18 mouse cellular contexts compared by ENCODE assay signal in genomic region chr14:25742943-25743342, GRCm38 (mm10). TPM values are rescaled to one million over a fixed set of nuclear protein-coding genes. Genes with fewer than 3 reads are reported as not detected.
A peak's percentile ranks its signal among the peaks of the same experiment; 100 is the strongest.
DNase-seq lines count a peak whose midpoint lies in the region; ATAC-seq and TF ChIP-seq lines count a peak whose summit lies in the region.
"Had no signal": no experiment of that assay in that cellular context is flagged by ENCODE, and none has a peak within 500 bp of the region (broad histone marks: within the 10 kb centered on the region; RNA-seq: fewer than 3 reads in every experiment).

No protein-coding gene starts in this region.

- no peak overlapping the region for H3K27ac ChIP-seq in heart, embryonic 12.5 days (ENCODE audit: poor library complexity, severe bottlenecking)
- H3K27ac ChIP-seq in heart, embryonic 16.5 days (ENCODE audit: low read length) = peak overlapping the region; percentile 40
- no peak overlapping the region for H3K27ac ChIP-seq in MEL (ENCODE audit: control insufficient read depth, low read depth, low read length)
- no peak overlapping the region for H3K27ac ChIP-seq in hindbrain, embryonic 13.5 days
- H3K27ac ChIP-seq: embryonic facial prominence, embryonic 10.5 days; forebrain, embryonic 13.5 days; hindbrain, postnatal 0 days had no signal

- TF ChIP-seq CTCF in MEL (IDR thresholded peaks at IDR 0.05 in 2 of 3, conservative IDR thresholded peaks at IDR 0.05 in 1 of 3; ENCODE audit: control insufficient read depth in 1 of 3, insufficient read depth in 1 of 3, low read depth in 2 of 3, low read length in 3 of 3, poor library complexity in 1 of 3, severe bottlenecking in 1 of 3) = no peak

- no peak overlapping the region for H3K4me2 ChIP-seq in heart, embryonic 12.5 days
- H3K4me2 ChIP-seq in heart, embryonic 16.5 days (ENCODE audit: low read depth, low read length) = no peak overlapping the region
- H3K4me2 ChIP-seq in hindbrain, embryonic 13.5 days = no peak overlapping the region
- H3K4me2 ChIP-seq: forebrain, embryonic 13.5 days had no signal

- DNase-seq in heart, adult 9 months (ENCODE audit: low spot score in 2 of 2) = no peak
- no peak for DNase-seq in heart, adult 18-20 months
- DNase-seq in MEL (ENCODE audit: low read depth, low spot score) = no peak
- DNase-seq in heart, postnatal 10 days = peak; percentile 61 to 64
- DNase-seq: adrenal gland, adult 2 months; adrenal gland, postnatal 25 days; cerebellum, adult 18-20 months; cerebellum, postnatal 10 days; gastrocnemius, adult 2 months; gastrocnemius, postnatal 25 days; kidney, adult 11 months; kidney, adult 9 months had no signal

- no peak for TF ChIP-seq RAD21 in MEL (IDR thresholded peaks at IDR 0.05; ENCODE audit: low read depth, low read length)

- WGBS in heart, embryonic 12.5 days = 67% methylated on average over 5 of the region's 5 CpGs
- 62% methylated on average over 5 of the region's 5 CpGs for WGBS in heart, embryonic 16.5 days
- 92% methylated on average over 5 of the region's 5 CpGs for WGBS in hindbrain, embryonic 13.5 days

- H3K4me3 ChIP-seq in heart, embryonic 12.5 days = no peak overlapping the region
- H3K4me3 ChIP-seq in heart, embryonic 16.5 days (ENCODE audit: low read length) = no peak overlapping the region
- H3K4me3 ChIP-seq in MEL (ENCODE audit: control insufficient read depth in 1 of 2, insufficient read depth in 1 of 2, low read depth in 2 of 2, low read length in 2 of 2) = no peak overlapping the region
- H3K4me3 ChIP-seq in hindbrain, embryonic 13.5 days = no peak overlapping the region
- H3K4me3 ChIP-seq: embryonic facial prominence, embryonic 10.5 days; forebrain, embryonic 13.5 days; gastrocnemius, adult 2 months had no signal

- H3K9ac ChIP-seq in heart, embryonic 12.5 days = peak overlapping the region; percentile 9; the same call in 1 of the 2 replicates
- no peak overlapping the region for H3K9ac ChIP-seq in heart, embryonic 16.5 days (ENCODE audit: low read length)
- no peak overlapping the region for H3K9ac ChIP-seq in MEL (ENCODE audit: control insufficient read depth, low read depth, low read length, poor library complexity, severe bottlenecking)
- H3K9ac ChIP-seq in hindbrain, embryonic 13.5 days = no peak overlapping the region
- H3K9ac ChIP-seq: forebrain, embryonic 13.5 days had no signal

- ATAC-seq in heart, embryonic 12.5 days (ENCODE audit: insufficient number of reproducible peaks, low FRiP score) = no peak
- ATAC-seq in heart, embryonic 16.5 days (replicated peaks; ENCODE audit: extremely low read depth, insufficient read depth, low FRiP score) = no peak
- ATAC-seq in hindbrain, embryonic 13.5 days (ENCODE audit: low FRiP score) = no peak
- ATAC-seq: forebrain, embryonic 13.5 days; hindbrain, postnatal 0 days had no signal

- TF ChIP-seq EP300 in MEL (IDR thresholded peaks at IDR 0.05; ENCODE audit: low read depth in 1 of 2, low read length in 2 of 2) = no peak

- H3K36me3 ChIP-seq in heart, embryonic 12.5 days = peaks cover 33% of the 10 kb centered on the region
- peaks cover 3% of the 10 kb centered on the region; the same call in 1 of the 2 replicates for H3K36me3 ChIP-seq in heart, embryonic 16.5 days (ENCODE audit: control insufficient read depth, insufficient read depth)
- no peaks in the 10 kb centered on the region for H3K36me3 ChIP-seq in MEL (ENCODE audit: control insufficient read depth in 1 of 2, insufficient read depth in 2 of 2, low read length in 2 of 2)
- no peaks in the 10 kb centered on the region for H3K36me3 ChIP-seq in hindbrain, embryonic 13.5 days

- H3K79me2 ChIP-seq in MEL (ENCODE audit: control insufficient read depth, insufficient read depth, low read length, poor library complexity) = no peaks in the 10 kb centered on the region

- no peaks in the 10 kb centered on the region for H3K27me3 ChIP-seq in heart, embryonic 12.5 days (replicated peaks)
- no peaks in the 10 kb centered on the region for H3K27me3 ChIP-seq in heart, embryonic 16.5 days (ENCODE audit: control insufficient read depth, insufficient read depth, low read length)
- H3K27me3 ChIP-seq in MEL (ENCODE audit: control insufficient read depth in 1 of 2, insufficient read depth in 2 of 2, low read length in 2 of 2) = no peaks in the 10 kb centered on the region
- H3K27me3 ChIP-seq in hindbrain, embryonic 13.5 days = no peaks in the 10 kb centered on the region
- H3K27me3 ChIP-seq: forebrain, embryonic 13.5 days had no signal

- intact Hi-C loops in heart, postnatal 10 days (cut with DNase I) = no loop called here

- no peak for TF ChIP-seq POLR2A in MEL (IDR thresholded peaks at IDR 0.05; ENCODE audit: control insufficient read depth in 1 of 2, insufficient read depth in 1 of 2, low read depth in 1 of 2, low read length in 2 of 2, poor library complexity in 1 of 2)

- H3K9me3 ChIP-seq in heart, embryonic 12.5 days (replicated peaks) = no peaks in the 10 kb centered on the region
- no peaks in the 10 kb centered on the region for H3K9me3 ChIP-seq in heart, embryonic 16.5 days (replicated peaks; ENCODE audit: control insufficient read depth, low read length)
- no peaks in the 10 kb centered on the region for H3K9me3 ChIP-seq in MEL (replicated peaks; ENCODE audit: insufficient read depth, low read length)
- no peaks in the 10 kb centered on the region for H3K9me3 ChIP-seq in hindbrain, embryonic 13.5 days
- H3K9me3 ChIP-seq: embryonic facial prominence, embryonic 10.5 days; forebrain, embryonic 13.5 days had no signal

- peaks cover 80% of the 10 kb centered on the region for H3K4me1 ChIP-seq in heart, embryonic 12.5 days (replicated peaks)
- H3K4me1 ChIP-seq in heart, embryonic 16.5 days (ENCODE audit: control insufficient read depth, insufficient read depth, low read length) = peaks cover 59% of the 10 kb centered on the region
- no peaks in the 10 kb centered on the region for H3K4me1 ChIP-seq in MEL (ENCODE audit: control insufficient read depth in 1 of 2, insufficient read depth in 2 of 2, low read length in 2 of 2)
- peaks cover 34% of the 10 kb centered on the region for H3K4me1 ChIP-seq in hindbrain, embryonic 13.5 days (replicated peaks)

TF ChIP-seq in MEL, 35 proteins besides CTCF, POLR2A, EP300 and RAD21:
- no peak for TF ChIP-seq JUND (IDR thresholded peaks at IDR 0.05; ENCODE audit: low read depth, low read length)
- TF ChIP-seq BHLHE40 (IDR thresholded peaks at IDR 0.05; ENCODE audit: borderline replicate concordance, low read depth, low read length) = 0 out of 2 replicates have a peak, but pooled peaks have one; percentile 27
- no peak for TF ChIP-seq RCOR1 (IDR thresholded peaks at IDR 0.05; ENCODE audit: low read depth, low read length)
- TF ChIP-seq ZC3H11A (IDR thresholded peaks at IDR 0.05; ENCODE audit: low read depth, low read length) = no peak
- TF ChIP-seq KAT2A (conservative IDR thresholded peaks at IDR 0.05; ENCODE audit: low read depth, low read length) = no peak
- TF ChIP-seq CHD1 (IDR thresholded peaks at IDR 0.05; ENCODE audit: low read depth, low read length) = no peak
- TF ChIP-seq USF1 (IDR thresholded peaks at IDR 0.05; ENCODE audit: low read depth, low read length) = peak; percentile 51; the same call in 1 of the 2 replicates
- no peak for TF ChIP-seq E2F4 (IDR thresholded peaks at IDR 0.05; ENCODE audit: borderline replicate concordance, low read depth, low read length)

RNA-seq across cellular contexts. Expression of gene Zcchc24, which starts 25.9 kb away (rescaled TPM):
- polyA plus RNA-seq in heart, embryonic 12.5 days (2016; fragmentation: Nextera tagmentation; extraction: Ambion mirVana) = 30.4 and 31.9 TPM in 2 replicates
- 19.5 and 25.5 TPM in 2 replicates for polyA plus RNA-seq in heart, embryonic 16.5 days (2015; fragmentation: Nextera tagmentation; extraction: Ambion mirVana)
- total RNA-seq in heart, adult 18-20 months (2021) = 10 to 100 TPM; 33.9 to 34.9 TPM
- total RNA-seq in MEL (2012; rRNA removed) = 1.8 and 2.3 TPM in 2 replicates
- 1 to 10 TPM in 1 of 2 experiments, not detected in 1; 8.7 TPM for polyA plus RNA-seq in MEL (2012; ENCODE audit: insufficient read depth in 1 of 2, insufficient read length in 2 of 2, low read depth in 1 of 2, low replicate concordance in 2 of 2, missing spikeins in 1 of 2)
- 10 to 100 TPM; 51.8 to 60.1 TPM for total RNA-seq in heart, postnatal 10 days (2021)
- 11.9 and 12.2 TPM in 2 replicates for polyA plus RNA-seq in hindbrain, embryonic 13.5 days (2015; fragmentation: Nextera tagmentation; extraction: Ambion mirVana)

RNA-seq across cellular contexts. Expression of gene Ppif, which starts 49.0 kb away (rescaled TPM):
- 101 and 104 TPM in 2 replicates for polyA plus RNA-seq in heart, embryonic 12.5 days (2016; fragmentation: Nextera tagmentation; extraction: Ambion mirVana)
- polyA plus RNA-seq in heart, embryonic 16.5 days (2015; fragmentation: Nextera tagmentation; extraction: Ambion mirVana) = 118 and 121 TPM in 2 replicates
- 100 to 1,000 TPM; 287 to 306 TPM for total RNA-seq in heart, adult 18-20 months (2021)
- total RNA-seq in MEL (2012; rRNA removed) = 56.3 and 71.0 TPM in 2 replicates
- polyA plus RNA-seq in MEL (2012; ENCODE audit: insufficient read depth in 1 of 2, insufficient read length in 2 of 2, low read depth in 1 of 2, low replicate concordance in 2 of 2, missing spikeins in 1 of 2) = 100 to 1,000 TPM; 127 to 128 TPM
- total RNA-seq in heart, postnatal 10 days (2021) = 100 to 1,000 TPM; 248 to 271 TPM
- polyA plus RNA-seq in hindbrain, embryonic 13.5 days (2015; fragmentation: Nextera tagmentation; extraction: Ambion mirVana) = 28.0 and 32.0 TPM in 2 replicates

Comparison
In these comparisons a context has a peak if more than half of its experiments do, and no peak if none do; other contexts are left out.
1. DNase-seq: peak in heart, postnatal 10 days (2 of 2); none in heart, adult 9 months (0 of 2), heart, adult 18-20 months (0 of 2) and MEL (single experiment).